Mouse (Mus musculus) CH12.LX (cell line): ENCODE measurements around the gene Ppp2r5d. TPM values are rescaled to one million over a fixed set of nuclear protein-coding genes. Genes with fewer than 3 reads are reported as not detected.

Experiments used
- DNase-seq: peaks from one replicate; pipeline ENCODE4 v3.0.0-alpha.2; 2013; ENCODE audit errors: extremely low read depth
- H3K27ac ChIP-seq: 2 replicates; pipeline ENCODE4 v1.5.1; 2012; ENCODE audit warnings: low read depth, mild to moderate bottlenecking, control low read depth, moderate library complexity; ENCODE audit not compliant: insufficient read depth
- H3K27me3 ChIP-seq: replicated peaks from 2 replicates; pipeline ENCODE3; 2012; ENCODE audit warnings: inconsistent platforms
- H3K36me3 ChIP-seq, 2 experiments: replicated peaks in 1 of 2; 2 replicates each; pipeline versions ENCODE3 to v1.6.1; 2012; ENCODE audit warnings: inconsistent platforms in 1 of 2, low read length in 1 of 2, mild to moderate bottlenecking in 1 of 2, mixed read lengths in 1 of 2, moderate library complexity in 1 of 2; ENCODE audit not compliant: control insufficient read depth in 1 of 2, insufficient read depth in 1 of 2
- H3K4me1 ChIP-seq, 2 experiments: 2 replicates each; pipeline ENCODE4 v1.6.1; 2012; ENCODE audit warnings: inconsistent platforms in 1 of 2, moderate library complexity in 1 of 2; ENCODE audit not compliant: insufficient read depth in 2 of 2, control insufficient read depth in 1 of 2
- H3K4me2 ChIP-seq: 2 replicates; pipeline ENCODE4 v1.6.1; 2012; ENCODE audit warnings: low read depth, mild to moderate bottlenecking, control low read depth; ENCODE audit not compliant: poor library complexity, insufficient read depth, severe bottlenecking
- H3K4me3 ChIP-seq, 3 experiments: fragments of 150-350 bp in 1 of 3; sonication (generic) in 1 of 3; replicated peaks in 1 of 3; 2 replicates each; pipeline versions ENCODE3 to v1.5.1; 2011 to 2012; ENCODE audit warnings: low read depth in 2 of 3, low read length in 2 of 3, mild to moderate bottlenecking in 2 of 3, moderate library complexity in 2 of 3, control low read depth in 1 of 3, improper control_type of control experiment in 1 of 3, inconsistent platforms in 1 of 3, mixed read lengths in 1 of 3; ENCODE audit not compliant: poor library complexity in 1 of 3
- H3K79me2 ChIP-seq: replicated peaks from 2 replicates; pipeline ENCODE4 v1.6.1; 2012; ENCODE audit warnings: mild to moderate bottlenecking, moderate library complexity; ENCODE audit not compliant: control insufficient read depth, poor library complexity, insufficient read depth, severe bottlenecking; ENCODE audit errors: extremely low read depth
- H3K9ac ChIP-seq: 2 replicates; pipeline ENCODE4 v1.6.1; 2012; ENCODE audit warnings: low read depth, mild to moderate bottlenecking, control low read depth, moderate library complexity; ENCODE audit not compliant: insufficient read depth
- H3K9me3 ChIP-seq: replicated peaks from 2 replicates; pipeline ENCODE3; 2012; ENCODE audit warnings: low read length, inconsistent platforms, mixed read lengths
- ELF1 ChIP-seq: IDR thresholded peaks from 2 replicates; pipeline ENCODE4 v1.6.1; 2014; ENCODE audit warnings: low read depth, mild to moderate bottlenecking, inconsistent platforms, low read length, improper control_type of control experiment
- ETS1 ChIP-seq: conservative IDR thresholded peaks from 2 replicates; pipeline ENCODE4 v1.6.1; 2012; ENCODE audit warnings: low read depth, mild to moderate bottlenecking, inconsistent platforms, low read length, improper control_type of control experiment, moderate library complexity
- HCFC1 ChIP-seq: IDR thresholded peaks from 2 replicates; pipeline ENCODE4 v1.6.1; 2012; ENCODE audit warnings: low read depth, mild to moderate bottlenecking, inconsistent platforms, low read length, improper control_type of control experiment
- JUN ChIP-seq: IDR thresholded peaks from 2 replicates; pipeline ENCODE4 v1.6.1; 2011; ENCODE audit warnings: low read depth, mild to moderate bottlenecking, low read length, improper control_type of control experiment, moderate library complexity; ENCODE audit not compliant: insufficient read depth
- KAT2A ChIP-seq: IDR thresholded peaks from 2 replicates; pipeline ENCODE4 v1.6.1; 2012; ENCODE audit warnings: low read length, improper control_type of control experiment, inconsistent platforms; ENCODE audit not compliant: insufficient replicate concordance
- MAX ChIP-seq: IDR thresholded peaks from 2 replicates; pipeline ENCODE4 v1.6.1; 2011; ENCODE audit warnings: low read length, improper control_type of control experiment
- NRF1 ChIP-seq: IDR thresholded peaks from 2 replicates; pipeline ENCODE4 v1.6.1; 2014; ENCODE audit warnings: low read depth, mild to moderate bottlenecking, inconsistent platforms, low read length, improper control_type of control experiment, moderate library complexity
- POLR2A ChIP-seq: IDR thresholded peaks from 2 replicates; pipeline ENCODE4 v1.6.1; 2011; ENCODE audit warnings: low read depth, mild to moderate bottlenecking, improper control_type of control experiment, low read length
- POLR2AphosphoS2 ChIP-seq: IDR thresholded peaks from 2 replicates; pipeline ENCODE4 v1.6.1; 2011; ENCODE audit warnings: low read depth, low read length, improper control_type of control experiment
- TCF12 ChIP-seq: IDR thresholded peaks from 2 replicates; pipeline ENCODE4 v1.6.1; 2014; ENCODE audit warnings: low read depth, mild to moderate bottlenecking, inconsistent platforms, low read length, improper control_type of control experiment
- USF1 ChIP-seq: IDR thresholded peaks from 2 replicates; pipeline ENCODE4 v1.6.1; 2014; ENCODE audit warnings: low read depth, mild to moderate bottlenecking, inconsistent platforms, low read length, improper control_type of control experiment
- USF2 ChIP-seq: conservative IDR thresholded peaks from 2 replicates; pipeline ENCODE4 v1.6.1; 2011; ENCODE audit warnings: low read depth, low read length, improper control_type of control experiment
- ZKSCAN1 ChIP-seq: IDR thresholded peaks from 2 replicates; pipeline ENCODE4 v1.6.1; 2012; ENCODE audit warnings: low read depth, inconsistent platforms, low read length, improper control_type of control experiment, borderline replicate concordance
- ZNF384 ChIP-seq: IDR thresholded peaks from 2 replicates; pipeline ENCODE4 v1.6.1; 2012; ENCODE audit warnings: low read depth, low read length, improper control_type of control experiment, inconsistent platforms
- dilution Hi-C: fragments of 300-500 bp; cut with MboI; formaldehyde crosslinking; loops from 2 replicates; pipeline ENCODE4 v1.14.3; 2020; ENCODE audit warnings: low sequenced_read_pairs; ENCODE audit not compliant: extremely low pct_unique_long_range_greater_than_20kb, extremely low pct_ligation_motif_present
- in situ Hi-C: fragments of 300-500 bp; cut with MboI; formaldehyde crosslinking; loops from 3 replicates; pipeline ENCODE4 v1.14.3; 2019; ENCODE audit warnings: low sequenced_read_pairs, low pct_ligation_motif_present, low pct_unique_long_range_greater_than_20kb, mixed read lengths
- polyA plus RNA-seq: library from polyadenylated mRNA; unstranded; fragments of >175 nt; gene quantifications from 2 replicates; pipeline ENCODE4 v1.2.1, GENCODE M21; 2012; ENCODE audit warnings: low read depth; ENCODE audit not compliant: insufficient read length
- total RNA-seq, 2 experiments: library from RNA; depleted of rRNA; stranded (reverse); fragments of 300-350 nt in 1 of 2; fragments of >200 nt in 1 of 2; gene quantifications; 2 replicates each; pipeline ENCODE4 v1.2.3; 2012 to 2014

Ppp2r5d gene
- total and polyA plus RNA-seq, 3 experiments, result 56.2 to 75.4 (median 57.7) TPM

DNA sequence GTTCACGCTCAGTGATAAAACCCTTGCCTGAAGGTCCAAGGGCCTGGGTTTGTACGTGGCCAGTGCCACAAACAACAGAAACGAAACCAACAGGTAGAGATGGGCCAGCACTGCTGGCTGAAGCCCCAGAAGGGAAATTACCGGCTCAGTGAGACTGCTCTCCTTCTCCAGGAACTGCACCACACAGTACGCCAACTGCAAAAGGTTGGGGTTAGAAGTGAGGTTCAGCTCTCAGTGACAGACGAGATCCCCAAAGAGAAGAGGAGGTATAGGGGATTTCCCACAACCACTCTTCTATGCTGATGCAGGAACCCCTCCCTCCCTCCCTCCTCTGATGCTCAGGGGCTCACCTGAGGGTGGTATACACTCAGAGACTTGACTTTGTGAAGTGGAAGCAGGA is 19.0 kb downstream of the Ppp2r5d start:
- Histone ChIP-seq H3K4me3 (no peak overlapping the region), H3K27ac (no peak overlapping the region), H3K79me2 (no peaks in the 10 kb centered on the region), H3K9me3 (no peaks in the 10 kb centered on the region), H3K4me2 (no peak overlapping the region), H3K9ac (no peak overlapping the region), H3K36me3 (peaks cover 49 to 82% of the 10 kb centered on the region in 2 experiments), H3K27me3 (no peaks in the 10 kb centered on the region), H3K4me1 (peaks cover 3 to 9% of the 10 kb centered on the region in 2 experiments; a peak in 3 of 4 replicates)
- TF ChIP-seq TCF12, result no peak
- no peak for TF ChIP-seq HCFC1
- no peak for TF ChIP-seq MAX
- no peak for TF ChIP-seq ELF1
- no peak for TF ChIP-seq KAT2A
- TF ChIP-seq JUN, result no peak
- DNase-seq, result no peak
- dilution Hi-C loops, result no loop called here
- in situ Hi-C loops, result no loop called here

DNA sequence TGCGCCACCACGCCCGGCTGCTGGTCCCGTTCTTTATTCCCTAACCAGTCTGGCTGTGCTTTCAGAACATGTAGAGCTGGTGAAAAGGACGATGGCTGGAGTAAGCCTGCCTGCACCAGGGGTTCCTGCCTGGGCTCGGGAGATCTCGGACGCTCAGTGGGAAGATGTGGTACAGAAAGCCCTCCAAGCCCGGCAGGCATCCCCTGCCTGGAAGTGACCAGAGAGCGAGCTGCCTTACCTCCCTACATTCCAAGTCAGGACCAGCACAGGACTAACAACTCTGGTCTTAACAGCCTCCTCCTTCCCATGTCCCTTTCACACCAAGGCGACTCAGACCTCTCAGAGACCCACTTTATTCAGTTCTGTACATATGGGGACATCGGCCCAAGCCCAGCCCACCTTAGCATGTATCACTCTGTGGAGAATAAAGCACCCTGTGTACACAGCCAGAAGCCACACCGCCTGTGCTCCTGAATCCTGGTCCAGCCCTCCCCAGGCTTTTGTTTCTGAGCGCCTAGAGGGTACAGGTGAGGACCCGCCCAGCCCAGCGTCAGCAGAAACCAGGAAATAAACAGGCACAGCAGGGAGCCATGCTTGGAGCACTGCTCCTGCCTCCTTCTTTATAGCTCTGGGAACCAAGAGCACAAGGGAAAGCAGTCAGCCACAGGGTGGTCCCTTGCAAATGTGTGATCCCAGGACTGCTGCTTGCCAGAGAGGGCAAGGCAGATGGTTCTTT is 22.1 kb downstream of the Ppp2r5d start:
- Histone ChIP-seq H3K4me3 (no peak overlapping the region), H3K9ac (no peak overlapping the region), H3K27ac (no peak overlapping the region), H3K4me2 (no peak overlapping the region), H3K4me1 (peaks cover 7 to 26% of the 10 kb centered on the region in 2 experiments), H3K79me2 (peaks cover 29% of the 10 kb centered on the region), H3K36me3 (peaks cover 56 to 69% of the 10 kb centered on the region in 2 experiments), H3K27me3 (no peaks in the 10 kb centered on the region), H3K9me3 (no peaks in the 10 kb centered on the region)
- DNase-seq, result no peak
- dilution Hi-C loops, result no loop called here
- in situ Hi-C loops, result no loop called here
- no peak for TF ChIP-seq HCFC1
- no peak for TF ChIP-seq NRF1
- TF ChIP-seq POLR2A, result no peak
- TF ChIP-seq ZKSCAN1, result no peak
- TF ChIP-seq ETS1, result no peak
- TF ChIP-seq USF2, result no peak
- TF ChIP-seq, all 38 proteins: peak for 0

DNA sequence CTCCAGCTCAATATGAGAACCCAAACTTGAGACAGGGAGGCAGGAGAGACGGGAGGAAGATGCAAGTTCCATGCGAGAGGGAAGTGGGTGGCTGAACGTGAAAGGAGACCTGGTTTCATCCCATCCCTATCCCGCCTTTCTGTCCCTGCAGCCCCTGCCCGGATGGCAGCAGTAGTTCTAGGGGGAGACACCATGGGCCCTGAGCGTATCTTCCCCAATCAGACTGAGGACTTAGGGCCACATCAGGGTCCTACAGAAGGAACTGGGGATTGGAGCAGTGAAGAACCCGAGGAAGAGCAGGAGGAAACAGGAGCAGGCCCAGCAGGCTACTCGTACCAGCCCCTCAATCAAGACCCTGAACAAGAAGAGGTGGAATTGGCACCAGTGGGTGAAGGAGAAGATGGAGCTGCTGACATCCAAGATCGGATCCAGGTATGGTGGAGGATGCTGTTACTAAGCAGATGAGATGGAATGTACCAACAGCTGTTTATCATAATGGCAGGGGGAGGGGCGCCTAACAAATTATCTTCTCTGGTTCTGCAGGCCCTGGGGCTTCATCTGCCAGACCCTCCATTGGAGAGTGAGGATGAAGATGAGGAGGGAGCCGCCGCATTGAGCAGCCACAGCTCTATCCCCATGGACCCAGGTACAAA is 23.3 kb downstream of the Ppp2r5d start:
- H3K79me2 ChIP-seq, result peaks cover 29% of the 10 kb centered on the region
- no peaks in the 10 kb centered on the region for H3K27me3 ChIP-seq
- peak overlapping the region; percentile 71 for H3K9ac ChIP-seq
- peak overlapping the region; percentile 76 for H3K4me2 ChIP-seq
- dilution Hi-C loops, result no loop called here
- in situ Hi-C loops, result no loop called here
- TF ChIP-seq ZNF384 (no peak), POLR2AphosphoS2 (peak; percentile 19; the same call in 1 of the 2 replicates), USF1 (no peak)
- H3K9me3 ChIP-seq, result no peaks in the 10 kb centered on the region
- H3K27ac ChIP-seq, result 0 out of 2 replicates have a peak overlapping the region, but pooled peaks have one; percentile 3
- peaks cover 7 to 29% of the 10 kb centered on the region in 2 experiments for H3K4me1 ChIP-seq
- H3K4me3 ChIP-seq, result peak overlapping the region; percentile 68 to 86 (median 74)
- H3K36me3 ChIP-seq, result peaks cover 58 to 69% of the 10 kb centered on the region in 2 experiments
- DNase-seq, result no peak
